In the genomic region with DNA sequence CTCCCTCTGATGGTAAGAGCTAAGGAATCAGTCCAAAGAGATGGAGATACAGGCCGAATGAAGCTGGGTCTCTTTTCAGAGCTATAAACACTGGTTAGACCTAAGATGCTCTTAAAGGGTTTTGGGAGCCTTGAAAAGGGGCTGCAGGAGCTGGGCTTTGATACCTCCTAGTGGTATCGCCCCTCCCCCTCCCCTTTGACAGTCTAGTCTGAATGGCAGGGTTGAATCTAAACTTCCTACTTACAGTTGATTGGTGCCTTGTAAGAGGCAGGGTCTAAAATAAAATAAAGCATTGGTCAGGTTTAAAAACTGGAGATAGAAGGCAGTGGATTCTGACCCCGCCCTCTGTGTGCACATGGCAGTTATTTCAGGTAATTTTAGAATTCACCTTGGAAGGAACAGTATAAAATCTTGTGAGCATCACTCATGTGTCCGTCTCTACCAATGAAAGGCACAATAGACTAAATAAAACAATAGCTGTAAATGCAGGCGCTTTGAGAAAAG, we compare ENCODE assay signal across 8 mouse cellular contexts. TPM values are rescaled to one million over a fixed set of nuclear protein-coding genes. Genes with fewer than 3 reads are reported as not detected.
DNase-seq lines count a peak whose midpoint lies in the region; ATAC-seq and TF ChIP-seq lines count a peak whose summit lies in the region.

No protein-coding gene starts in this region.

- H3K36me3 ChIP-seq in embryonic facial prominence, embryonic 15.5 days = no peaks in the 10 kb centered on the region
- no peaks in the 10 kb centered on the region for H3K36me3 ChIP-seq in intestine, embryonic 16.5 days (ENCODE audit: control insufficient read depth, insufficient read depth, low read length)
- no peaks in the 10 kb centered on the region for H3K36me3 ChIP-seq in macrophage (ENCODE audit: inconsistent target)
- no peaks in the 10 kb centered on the region for H3K36me3 ChIP-seq in stomach, postnatal 0 days (ENCODE audit: control insufficient read depth, insufficient read depth, low read length)

- peak overlapping the region; percentile 96 for H3K4me2 ChIP-seq in embryonic facial prominence, embryonic 15.5 days (replicated peaks)
- peak overlapping the region; percentile 85 for H3K4me2 ChIP-seq in intestine, embryonic 16.5 days (ENCODE audit: low read depth, low read length)
- peak overlapping the region; percentile 83 for H3K4me2 ChIP-seq in stomach, postnatal 0 days (replicated peaks; ENCODE audit: low read depth)

- WGBS in embryonic facial prominence, embryonic 15.5 days = 10% methylated on average over 5 of the region's 5 CpGs
- 11% methylated on average over 5 of the region's 5 CpGs for WGBS in intestine, embryonic 16.5 days
- 36% methylated on average over 5 of the region's 5 CpGs for WGBS in macrophage (ENCODE audit: missing documents)
- 17% methylated on average over 5 of the region's 5 CpGs for WGBS in stomach, postnatal 0 days

- DNase-seq in adrenal gland, adult (ENCODE audit: inconsistent age in 2 of 2, low spot score in 1 of 2) = peak; percentile 22 to 61
- no peak for DNase-seq in adrenal gland, adult 8-10 months
- DNase-seq in right cerebral cortex, adult 2 months (ENCODE audit: low spot score in 2 of 2) = peak; percentile 20 to 29
- DNase-seq in right cerebral cortex, postnatal 36 days (ENCODE audit: low spot score in 2 of 2) = no peak
- peak; percentile 35 for DNase-seq in stomach, postnatal 0 days (ENCODE audit: low spot score)

- peaks cover 9% of the 10 kb centered on the region for H3K4me1 ChIP-seq in embryonic facial prominence, embryonic 15.5 days
- peaks cover 4% of the 10 kb centered on the region; the same call in 1 of the 2 replicates for H3K4me1 ChIP-seq in intestine, embryonic 16.5 days (ENCODE audit: control insufficient read depth, insufficient read depth, low read length)
- H3K4me1 ChIP-seq in stomach, postnatal 0 days (replicated peaks; ENCODE audit: control insufficient read depth, insufficient read depth) = 0 out of 2 replicates have a peak, but pooled peaks cover 2% of the 10 kb centered on the region

- no peak for TF ChIP-seq EP300 in stomach, postnatal 0 days (optimal IDR thresholded peaks at IDR 0.05)

- no peak for TF ChIP-seq CTCF in stomach, postnatal 0 days (IDR thresholded peaks at IDR 0.05; ENCODE audit: low read depth)

- H3K4me3 ChIP-seq in embryonic facial prominence, embryonic 15.5 days (replicated peaks) = peak overlapping the region; percentile 73
- H3K4me3 ChIP-seq in intestine, embryonic 16.5 days (ENCODE audit: low read length) = peak overlapping the region; percentile 78
- H3K4me3 ChIP-seq in macrophage (ENCODE audit: inconsistent target) = peak overlapping the region; percentile 87
- peak overlapping the region; percentile 70 for H3K4me3 ChIP-seq in stomach, postnatal 0 days (ENCODE audit: low read depth, low read length)

- no peak for ATAC-seq in embryonic facial prominence, embryonic 15.5 days (ENCODE audit: insufficient number of reproducible peaks, low FRiP score, low TSS enrichment, low read depth)
- ATAC-seq in intestine, embryonic 16.5 days = peak; percentile 32; the same call in 1 of the 2 replicates
- ATAC-seq in stomach, postnatal 0 days (ENCODE audit: low FRiP score, low TSS enrichment) = no peak; the same call in 1 of the 2 replicates

- H3K9me3 ChIP-seq in embryonic facial prominence, embryonic 15.5 days (replicated peaks) = no peaks in the 10 kb centered on the region
- H3K9me3 ChIP-seq in intestine, embryonic 16.5 days (ENCODE audit: control insufficient read depth, low read length) = no peaks in the 10 kb centered on the region
- H3K9me3 ChIP-seq in stomach, postnatal 0 days (ENCODE audit: control insufficient read depth, low read length) = no peaks in the 10 kb centered on the region

- H3K9ac ChIP-seq in embryonic facial prominence, embryonic 15.5 days = peak overlapping the region; percentile 64; the same call in 1 of the 2 replicates
- peak overlapping the region; percentile 92 for H3K9ac ChIP-seq in intestine, embryonic 16.5 days (ENCODE audit: low read depth, low read length)
- peak overlapping the region; percentile 82 for H3K9ac ChIP-seq in stomach, postnatal 0 days (ENCODE audit: low read length)

- peaks cover 57% of the 10 kb centered on the region for H3K79me2 ChIP-seq in macrophage (ENCODE audit: inconsistent target)

- H3K27me3 ChIP-seq in embryonic facial prominence, embryonic 15.5 days = no peaks in the 10 kb centered on the region
- H3K27me3 ChIP-seq in intestine, embryonic 16.5 days (replicated peaks; ENCODE audit: control insufficient read depth, insufficient read depth, low read length) = no peaks in the 10 kb centered on the region
- H3K27me3 ChIP-seq in stomach, postnatal 0 days (ENCODE audit: control insufficient read depth, insufficient read depth, low read length) = no peaks in the 10 kb centered on the region

- peak overlapping the region; percentile 90 for H3K27ac ChIP-seq in embryonic facial prominence, embryonic 15.5 days (replicated peaks)
- H3K27ac ChIP-seq in intestine, embryonic 16.5 days (ENCODE audit: low read length) = peak overlapping the region; percentile 97
- H3K27ac ChIP-seq in macrophage = peak overlapping the region; percentile 89
- peak overlapping the region; percentile 97 for H3K27ac ChIP-seq in stomach, postnatal 0 days (replicated peaks)

RNA-seq across cellular contexts. Expression of a gene that starts 2.8 kb away (rescaled TPM):
- 100 to 1,000 TPM in 1 of 4 experiments, 10 to 100 TPM in 3; 47.1 to 132 (median 70.1) TPM for total RNA-seq in adrenal gland, adult 8-10 months (2022)
- 41.0 and 45.0 TPM in 2 replicates for polyA plus RNA-seq in embryonic facial prominence, embryonic 15.5 days (2015; fragmentation: Nextera tagmentation; extraction: Ambion mirVana)
- polyA plus RNA-seq in intestine, embryonic 16.5 days (2015; fragmentation: Nextera tagmentation; extraction: Ambion mirVana) = 589 and 886 TPM in 2 replicates
- total RNA-seq in macrophage (2018; cell fraction: chromatin; rRNA removed) = 100 to 1,000 TPM in 1 of 26 experiments, 10 to 100 TPM in 25; 27.1 to 104 (median 54.3) TPM
- 100 to 1,000 TPM in 7 of 26 experiments, 10 to 100 TPM in 19; 55.2 to 130 (median 75.1) TPM for total RNA-seq in macrophage (2018; cell fraction: cytosol; rRNA removed)
- total RNA-seq in macrophage (2018; cell fraction: nucleus; rRNA removed) = 10 to 100 TPM; 29.1 to 90.5 (median 52.7) TPM
- polyA plus RNA-seq in macrophage (2018) = 48.7 to 121 TPM (median 77.5 TPM) in 3 replicates
- polyA plus RNA-seq in stomach, postnatal 0 days (2015; fragmentation: Nextera tagmentation; extraction: Ambion mirVana) = 62.7 and 63.2 TPM in 2 replicates

RNA-seq across cellular contexts. Expression of a gene that starts 13.5 kb away (rescaled TPM):
- total RNA-seq in adrenal gland, adult 8-10 months (2022) = not detected
- 0.11 and 0.21 TPM in 2 replicates for polyA plus RNA-seq in embryonic facial prominence, embryonic 15.5 days (2015; fragmentation: Nextera tagmentation; extraction: Ambion mirVana)
- 0.04 and 0.06 TPM in 2 replicates for polyA plus RNA-seq in intestine, embryonic 16.5 days (2015; fragmentation: Nextera tagmentation; extraction: Ambion mirVana)
- under 1 TPM in 2 of 26 experiments, not detected in 24; 0.22 to 0.27 TPM for total RNA-seq in macrophage (2018; cell fraction: chromatin; rRNA removed)
- not detected for total RNA-seq in macrophage (2018; cell fraction: cytosol; rRNA removed)
- under 1 TPM in 1 of 26 experiments, not detected in 25; 0.12 TPM for total RNA-seq in macrophage (2018; cell fraction: nucleus; rRNA removed)
- not detected in 3 replicates for polyA plus RNA-seq in macrophage (2018)
- 0.08 TPM in 2 replicates for polyA plus RNA-seq in stomach, postnatal 0 days (2015; fragmentation: Nextera tagmentation; extraction: Ambion mirVana)

Comparison
In these comparisons a context has a peak if more than half of its experiments do, and no peak if none do; other contexts are left out.
1. DNase-seq: peak in adrenal gland, adult (2 of 2), right cerebral cortex, adult 2 months (2 of 2) and stomach, postnatal 0 days (single experiment); none in adrenal gland, adult 8-10 months (single experiment) and right cerebral cortex, postnatal 36 days (0 of 2).
2. Peak in every context shown above with its lines, with median percentiles within 50 percentile points of each other: H3K27ac ChIP-seq, H3K4me2 ChIP-seq, H3K4me3 ChIP-seq and H3K9ac ChIP-seq.